Mouse (Mus musculus) midbrain, embryonic 14.5 days (tissue): ENCODE results near the gene Clmp. TPM values are rescaled to one million over a fixed set of nuclear protein-coding genes. Genes with fewer than 3 reads are reported as not detected.
"Not testable (repeated sequence)": the region's sequence is repeated elsewhere in the genome, so short reads cannot be mapped to it uniquely, and the experiment has no call there.

ENCODE experiments used
- ATAC-seq: fragments of 200-750 bp; cut with Nextera tagmentation; 2 replicates; pipeline ENCODE4 v1.8.0; 2017; ENCODE audit warnings: moderate number of reproducible peaks, moderate library complexity; ENCODE audit not compliant: low FRiP score, low TSS enrichment
- DNase-seq: peaks from one replicate; pipeline ENCODE4 v3.0.0-alpha.2; 2015
- H3K27ac ChIP-seq: fragments of 300-500 bp; sonication (generic); replicated peaks from 2 replicates; pipeline ENCODE4 v1.5.1; 2014; ENCODE audit warnings: mild to moderate bottlenecking, low read depth, low read length, moderate library complexity
- H3K27me3 ChIP-seq: fragments of 300-500 bp; sonication (generic); 2 replicates; pipeline ENCODE4 v1.6.1; 2014; ENCODE audit warnings: low read length, control low read depth, mixed read lengths; ENCODE audit not compliant: control insufficient read depth, insufficient read depth
- H3K36me3 ChIP-seq: fragments of 300-500 bp; sonication (generic); 2 replicates; pipeline ENCODE4 v1.6.1; 2014; ENCODE audit warnings: low read length, control low read depth; ENCODE audit not compliant: control insufficient read depth, insufficient read depth
- H3K4me1 ChIP-seq: fragments of 300-500 bp; sonication (generic); 2 replicates; pipeline ENCODE4 v1.6.1; 2014; ENCODE audit warnings: mild to moderate bottlenecking, antibody characterized with exemption, low read length, control low read depth; ENCODE audit not compliant: control insufficient read depth, insufficient read depth
- H3K4me2 ChIP-seq: fragments of 300-500 bp; sonication (generic); 2 replicates; pipeline ENCODE4 v1.6.1; 2014; ENCODE audit warnings: mild to moderate bottlenecking, low read length, moderate library complexity
- H3K4me3 ChIP-seq: fragments of 300-500 bp; sonication (generic); replicated peaks from 2 replicates; pipeline ENCODE4 v1.5.1; 2014; ENCODE audit warnings: low read depth, low read length
- H3K9ac ChIP-seq: fragments of 300-500 bp; sonication (generic); replicated peaks from 2 replicates; pipeline ENCODE4 v1.6.1; 2014; ENCODE audit warnings: mild to moderate bottlenecking, low read length, moderate library complexity
- H3K9me3 ChIP-seq: fragments of 300-500 bp; sonication (generic); 2 replicates; pipeline ENCODE4 v1.6.1; 2016; ENCODE audit warnings: low read length, control low read depth, mixed read lengths; ENCODE audit not compliant: control insufficient read depth
- WGBS: fragments of 180-500 bp; shearing (Covaris S2); extraction: QIAGEN DNeasy Blood & Tissue Kit; methylation state at CpG from one replicate; pipeline ENCODE4 v1.1.7; 2014; 5-methylcytosine and 5-hydroxymethylcytosine counted together
- polyA plus RNA-seq: library from polyadenylated mRNA; unstranded; fragments of >200 nt; fragmentation: Nextera tagmentation; extraction: Ambion mirVana; gene quantifications from 2 replicates; pipeline ENCODE4 v1.2.1, GENCODE M21; 2014

The Clmp gene
- polyA plus RNA-seq, 1 experiment from 2014 or later = 57.4 TPM

DNA sequence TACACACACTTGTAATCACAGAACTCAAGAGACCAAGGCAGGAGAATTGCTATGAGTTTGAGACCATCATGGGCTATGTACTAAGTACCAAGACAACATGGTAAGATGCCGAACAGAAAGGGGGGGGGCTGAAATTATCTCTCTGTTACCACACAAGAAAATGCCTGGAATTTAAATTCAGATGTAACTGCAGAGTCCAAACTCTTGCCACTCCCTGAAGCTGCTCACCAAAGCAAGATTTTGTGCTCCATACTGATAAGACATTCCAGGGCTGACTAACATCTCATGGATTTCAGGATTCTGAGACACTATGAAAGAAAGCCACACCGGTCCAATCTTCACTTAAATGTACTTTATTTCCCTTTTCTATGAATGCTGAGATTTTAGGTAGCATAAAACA is 109.8 kb downstream of the Clmp start:
- DNase-seq (no peak), ATAC-seq (no peak)
- Histone ChIP-seq H3K4me3 (no peak overlapping the region), H3K27me3 (no peaks in the 10 kb centered on the region), H3K27ac (no peak overlapping the region), H3K9me3 (no peaks in the 10 kb centered on the region), H3K4me1 (peaks cover 9% of the 10 kb centered on the region), H3K9ac (no peak overlapping the region), H3K4me2 (no peak overlapping the region), H3K36me3 (no peaks in the 10 kb centered on the region)
- WGBS = 79% methylated on average over 2 of the region's 2 CpGs

DNA sequence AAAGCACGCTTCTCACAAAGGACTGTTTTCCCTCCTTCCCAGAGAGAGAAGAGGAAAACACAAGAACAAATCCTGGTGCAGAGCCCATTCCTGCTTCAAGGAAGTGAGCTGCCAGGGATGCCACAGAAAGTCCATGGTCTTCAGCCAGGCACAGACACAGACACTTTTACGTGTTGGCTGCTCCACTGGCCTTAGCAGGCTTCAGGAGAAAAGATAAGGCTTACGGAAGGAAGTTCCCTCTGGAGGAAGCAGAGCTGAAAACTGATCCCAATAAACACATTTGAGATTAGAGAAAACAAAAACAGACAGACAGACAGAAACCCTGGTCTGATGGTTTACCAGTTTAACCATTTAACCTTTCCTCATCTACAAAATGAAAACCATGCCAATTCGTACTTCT is 110.3 kb downstream of the Clmp start:
- Histone ChIP-seq H3K36me3 (no peaks in the 10 kb centered on the region), H3K9ac (no peak overlapping the region), H3K4me2 (no peak overlapping the region), H3K9me3 (no peaks in the 10 kb centered on the region), H3K27me3 (no peaks in the 10 kb centered on the region), H3K4me3 (no peak overlapping the region), H3K4me1 (peaks cover 9% of the 10 kb centered on the region), H3K27ac (no peak overlapping the region)
- DNase-seq (no peak), ATAC-seq (no peak)
- WGBS = 81% methylated on average over 4 of the region's 4 CpGs

DNA sequence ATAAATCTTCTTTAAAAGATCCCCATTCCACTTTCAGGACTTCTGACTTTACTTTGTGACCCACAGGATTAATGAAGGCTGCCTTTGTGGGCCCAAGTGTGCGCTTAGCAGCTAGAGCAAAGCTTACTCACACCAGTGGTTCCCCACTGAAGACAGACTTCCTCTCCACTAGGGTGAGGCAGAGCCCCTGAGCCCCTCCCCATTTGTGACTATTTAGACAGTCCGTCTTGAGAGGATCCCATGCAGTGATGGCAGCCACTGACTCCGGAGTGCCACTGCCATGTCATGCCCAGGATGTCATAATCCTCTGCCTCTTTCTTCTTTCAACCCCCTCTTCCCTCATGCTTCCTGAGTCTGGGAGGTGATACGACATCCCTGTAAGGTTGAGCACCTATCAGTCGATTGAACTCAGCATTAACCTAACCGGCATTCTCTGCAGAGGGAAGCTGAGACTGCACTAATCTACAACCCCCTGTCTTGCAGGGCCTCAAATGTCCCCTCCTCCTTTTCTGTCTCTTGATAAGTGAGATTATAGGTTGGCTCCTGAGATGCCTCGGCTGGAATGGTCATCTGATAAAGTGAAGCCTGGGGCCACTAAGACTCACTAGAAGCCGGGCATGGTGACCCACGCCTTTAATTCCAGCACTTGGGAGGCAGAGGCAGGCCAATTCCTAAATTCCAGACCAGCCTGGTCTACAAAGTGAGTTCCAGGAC is 112.6 kb downstream of the Clmp start:
- H3K27ac ChIP-seq = no peak overlapping the region
- no peak for DNase-seq

DNA sequence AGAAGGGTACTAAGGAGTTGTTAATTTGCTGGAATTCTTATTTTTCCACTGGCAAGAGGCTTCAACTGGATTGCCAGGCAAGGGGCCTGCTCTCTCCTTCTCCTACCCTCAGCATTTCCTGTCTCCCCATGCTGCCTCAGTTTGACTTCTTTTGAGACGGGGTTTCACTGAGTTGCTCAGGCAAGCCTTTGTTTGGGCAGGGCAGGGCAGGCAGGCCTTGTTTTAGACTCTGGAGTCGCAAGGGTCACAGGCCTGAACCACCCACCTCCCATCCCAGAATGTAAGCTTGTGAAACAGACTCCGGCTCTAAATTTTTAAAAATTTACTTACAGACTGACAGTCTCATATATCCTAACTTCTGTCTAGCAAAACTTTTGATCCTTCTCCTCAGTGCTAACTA is 113.3 kb downstream of the Clmp start:
- Histone ChIP-seq H3K36me3 (peaks cover 18% of the 10 kb centered on the region), H3K27ac (peak overlapping the region; percentile 100), H3K9ac (no peak overlapping the region; the same call in 1 of the 2 replicates), H3K9me3 (no peaks in the 10 kb centered on the region), H3K4me2 (peak overlapping the region; percentile 88; the same call in 1 of the 2 replicates), H3K4me3 (no peak overlapping the region), H3K27me3 (no peaks in the 10 kb centered on the region), H3K4me1 (peaks cover 15% of the 10 kb centered on the region)
- WGBS = 32% methylated on average over 3 of the region's 3 CpGs
- ATAC-seq = no peak
- no peak for DNase-seq

More for the DNA sequence above, 112.6 kb downstream of the Clmp start:
- H3K9ac ChIP-seq = no peak overlapping the region
- H3K36me3 ChIP-seq = peaks cover 11% of the 10 kb centered on the region
- H3K4me3 ChIP-seq = no peak overlapping the region
- WGBS = 61% methylated on average over 9 of the region's 9 CpGs
- no peaks in the 10 kb centered on the region for H3K27me3 ChIP-seq
- H3K4me2 ChIP-seq = no peak overlapping the region
- peaks cover 10% of the 10 kb centered on the region for H3K4me1 ChIP-seq
- no peaks in the 10 kb centered on the region for H3K9me3 ChIP-seq
- no peak for ATAC-seq

DNA sequence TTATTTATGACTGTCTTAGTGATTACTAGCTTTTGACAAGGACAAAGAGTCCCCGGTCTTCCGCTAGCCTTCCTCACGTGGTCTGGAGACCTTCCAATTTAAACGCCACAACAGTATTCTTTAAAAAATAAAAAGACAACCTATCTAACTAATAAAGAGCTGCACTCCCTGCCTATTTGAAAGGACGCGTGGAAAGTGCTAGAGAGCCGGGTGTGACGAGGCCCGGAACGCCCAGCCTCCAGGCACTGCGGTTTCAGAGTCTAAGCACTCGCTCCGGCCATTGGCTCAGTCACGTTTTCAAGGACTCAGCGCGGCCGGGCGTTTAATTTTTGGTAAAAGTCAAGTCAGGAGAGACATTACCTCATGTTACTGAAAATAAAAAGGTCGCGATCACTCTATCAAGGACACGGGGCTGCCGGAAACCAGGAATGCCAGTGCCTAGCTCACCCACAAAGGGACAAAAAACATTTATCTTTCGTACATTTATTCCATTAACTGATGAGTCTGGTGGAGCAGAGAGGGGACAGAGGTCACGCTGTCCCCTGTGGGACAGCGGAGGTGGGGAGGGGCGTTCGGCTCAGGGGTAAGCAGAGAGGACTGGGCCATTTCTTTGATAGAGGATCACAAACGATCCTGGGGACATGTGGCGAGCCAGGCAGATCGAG is 114.2 kb downstream of the Clmp start:
- Histone ChIP-seq H3K9ac (peak overlapping the region; percentile 72), H3K4me2 (peak overlapping the region; percentile 88), H3K27ac (peak overlapping the region; percentile 100), H3K4me3 (peak overlapping the region; percentile 47), H3K27me3 (no peaks in the 10 kb centered on the region), H3K4me1 (peaks cover 15% of the 10 kb centered on the region), H3K36me3 (peaks cover 26% of the 10 kb centered on the region), H3K9me3 (no peaks in the 10 kb centered on the region)
- under 1% methylated on average over 30 of the region's 30 CpGs for WGBS
- peak; percentile 83 for DNase-seq
- peak; percentile 18 for ATAC-seq

DNA sequence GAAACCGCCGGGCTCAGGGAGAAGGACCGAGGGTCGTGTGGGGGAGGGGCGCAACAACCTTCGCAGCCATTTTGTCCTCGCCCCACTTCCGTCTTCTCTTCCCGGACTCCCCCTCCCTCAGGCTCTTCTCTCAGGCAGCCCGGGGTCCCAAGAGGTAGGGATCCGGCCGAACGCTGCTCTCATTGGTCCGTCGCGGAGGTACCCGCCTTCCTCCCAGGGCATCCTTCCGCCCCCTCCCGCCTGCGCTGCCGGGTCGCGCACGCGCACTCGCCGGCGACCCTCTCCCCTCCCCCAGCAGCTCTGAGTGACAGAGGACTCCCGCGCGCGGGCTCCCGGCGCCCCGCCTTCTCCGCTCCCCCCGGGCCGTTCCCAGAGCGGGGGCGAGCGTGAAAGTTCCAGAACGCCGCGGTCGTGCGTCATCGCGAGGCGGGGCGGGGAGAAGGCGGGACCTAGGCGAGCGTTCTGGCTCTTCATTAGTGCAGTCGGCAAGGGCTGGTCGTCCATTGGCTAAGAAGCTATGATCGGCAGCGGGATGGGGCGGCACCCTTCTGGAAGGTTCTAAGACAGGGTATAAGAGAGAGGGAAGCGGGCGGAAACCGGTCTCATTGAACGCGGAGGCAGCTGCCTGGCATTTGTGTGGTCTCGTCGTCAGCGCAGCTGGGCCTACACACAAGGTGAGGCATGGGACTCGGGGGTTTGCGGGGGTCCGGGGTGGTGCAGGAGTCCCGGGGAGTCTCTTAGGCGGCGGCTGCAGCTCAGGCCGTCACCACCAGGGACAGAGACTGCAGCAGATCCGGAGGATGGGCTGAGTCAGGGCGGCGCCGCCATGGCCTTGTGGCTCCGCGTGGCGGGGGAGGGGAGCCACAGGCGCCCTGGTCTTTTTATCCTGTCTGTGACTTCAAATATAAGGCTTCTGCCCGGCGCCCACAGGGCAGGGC is 115.2 kb downstream of the Clmp start, which contains the start of gene Hspa8:
Gene Hspa8, plus strand, starts transcription at position 310 of the 938 bp plus-strand sequence.
- Histone ChIP-seq H3K4me1 (peaks cover 19% of the 10 kb centered on the region), H3K9ac (peak within 1 kb of the TSS; percentile 99), H3K36me3 (peaks cover 36% of the 10 kb centered on the region), H3K27ac (peak within 1 kb of the TSS; percentile 100), H3K27me3 (no peaks in the 10 kb centered on the region), H3K9me3 (no peaks in the 10 kb centered on the region), H3K4me3 (peak within 1 kb of the TSS; percentile 96), H3K4me2 (peak within 1 kb of the TSS; percentile 88)
- ATAC-seq = peak; percentile 96
- peak; percentile 100 for DNase-seq
- WGBS = under 1% methylated on average over 81 of the region's 83 CpGs

DNA sequence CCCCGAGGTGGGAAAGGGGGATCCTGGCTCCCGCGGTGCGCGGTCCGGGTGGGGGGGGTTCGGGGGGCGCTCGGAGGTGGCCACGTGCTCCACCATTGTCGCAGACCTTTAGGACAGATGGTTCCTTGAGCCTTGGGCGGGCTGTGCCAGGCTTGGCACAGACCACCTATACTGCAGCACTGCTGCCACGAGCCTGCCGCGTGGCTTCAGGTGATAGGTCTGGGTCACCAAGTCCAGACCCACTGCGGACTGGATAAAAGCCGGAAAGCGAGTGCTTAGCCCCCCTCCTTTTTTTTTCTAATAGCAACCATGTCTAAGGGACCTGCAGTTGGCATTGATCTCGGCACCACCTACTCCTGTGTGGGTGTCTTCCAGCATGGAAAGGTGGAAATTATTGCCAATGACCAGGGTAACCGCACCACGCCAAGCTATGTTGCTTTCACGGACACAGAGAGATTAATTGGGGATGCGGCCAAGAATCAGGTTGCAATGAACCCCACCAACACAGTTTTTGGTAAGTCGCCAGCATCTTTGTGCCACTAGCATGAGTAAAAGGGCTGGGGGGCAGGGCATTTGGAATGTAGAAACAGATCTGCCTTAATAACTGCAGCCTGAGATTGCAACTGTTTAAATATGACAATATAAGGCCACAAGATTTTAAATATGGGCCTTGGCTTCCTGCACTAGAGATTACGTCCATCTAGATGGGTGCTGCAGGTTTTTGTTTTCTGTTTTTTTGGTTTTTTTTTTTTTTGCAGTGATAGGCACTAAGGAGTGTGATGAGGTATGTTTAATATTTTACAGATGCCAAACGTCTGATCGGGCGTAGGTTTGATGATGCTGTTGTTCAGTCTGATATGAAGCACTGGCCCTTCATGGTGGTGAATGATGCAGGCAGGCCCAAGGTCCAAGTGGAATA is 116.1 kb downstream of the Clmp start:
- DNase-seq (peak; percentile 68), ATAC-seq (peak; percentile 9)
- H3K9me3 ChIP-seq, H3K27me3 ChIP-seq: not testable (repeated sequence)
- H3K4me3 ChIP-seq = peak overlapping the region; percentile 96
- H3K4me1 ChIP-seq = peaks cover 22% of the 10 kb centered on the region
- H3K36me3 ChIP-seq = peaks cover 43% of the 10 kb centered on the region
- peak overlapping the region; percentile 78 for H3K4me2 ChIP-seq
- H3K27ac ChIP-seq = peak overlapping the region; percentile 100
- WGBS = under 1% methylated on average over 28 of the region's 28 CpGs
- peak overlapping the region; percentile 99 for H3K9ac ChIP-seq

DNA sequence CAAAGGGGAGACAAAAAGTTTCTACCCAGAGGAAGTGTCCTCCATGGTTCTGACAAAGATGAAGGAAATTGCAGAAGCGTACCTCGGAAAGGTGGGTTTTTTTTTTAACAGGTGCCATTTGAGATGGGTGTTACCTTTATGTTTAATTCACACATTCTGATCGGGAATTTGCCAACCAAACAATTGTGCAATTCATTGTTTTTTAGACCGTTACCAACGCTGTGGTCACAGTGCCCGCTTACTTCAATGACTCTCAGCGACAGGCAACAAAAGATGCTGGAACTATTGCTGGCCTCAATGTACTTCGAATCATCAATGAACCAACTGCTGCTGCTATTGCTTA is 116.7 kb downstream of the Clmp start:
- H3K9ac ChIP-seq = peak overlapping the region; percentile 99
- H3K36me3 ChIP-seq = peaks cover 48% of the 10 kb centered on the region
- ATAC-seq, H3K9me3 ChIP-seq, H3K27ac ChIP-seq, H3K27me3 ChIP-seq, DNase-seq: not testable (repeated sequence)
- peak overlapping the region; percentile 78 for H3K4me2 ChIP-seq
- WGBS = 1% methylated on average over 8 of the region's 8 CpGs
- H3K4me1 ChIP-seq = peaks cover 24% of the 10 kb centered on the region
- H3K4me3 ChIP-seq = peak overlapping the region; percentile 96
